Mouse (Mus musculus): ENCODE results near the gene Gm1043.

The Gm1043 gene

DNA sequence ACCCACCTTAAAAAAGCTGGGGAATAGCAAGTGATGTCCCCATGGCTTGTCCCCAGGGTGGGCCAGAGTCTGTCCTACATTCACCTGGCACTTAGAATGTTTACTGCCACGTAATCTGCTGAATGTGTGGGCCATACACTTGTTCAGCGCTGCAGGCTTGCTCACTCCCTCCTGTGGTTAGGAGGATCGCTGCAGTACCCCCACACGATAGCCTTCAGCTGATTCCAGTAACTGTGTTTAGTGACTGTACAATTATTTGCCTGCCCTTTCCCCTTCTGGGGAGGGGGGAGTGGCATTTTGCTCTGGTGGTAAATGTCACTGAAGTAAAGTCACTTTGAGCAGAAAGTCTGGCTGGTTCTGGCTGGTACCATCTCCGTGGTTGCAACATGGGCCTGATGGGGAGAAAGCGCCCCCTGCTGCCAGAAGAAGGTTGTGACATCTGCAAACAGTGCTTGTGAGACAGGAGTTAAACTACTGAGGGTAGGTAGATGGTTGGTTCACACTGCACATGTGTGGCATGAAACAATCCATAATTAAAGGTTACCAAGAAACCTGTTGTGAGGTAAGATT, 24.2 kb downstream of the Gm1043 start:
- DNase-seq (ENCODE audit: low spot score): peak; percentile 21

DNA sequence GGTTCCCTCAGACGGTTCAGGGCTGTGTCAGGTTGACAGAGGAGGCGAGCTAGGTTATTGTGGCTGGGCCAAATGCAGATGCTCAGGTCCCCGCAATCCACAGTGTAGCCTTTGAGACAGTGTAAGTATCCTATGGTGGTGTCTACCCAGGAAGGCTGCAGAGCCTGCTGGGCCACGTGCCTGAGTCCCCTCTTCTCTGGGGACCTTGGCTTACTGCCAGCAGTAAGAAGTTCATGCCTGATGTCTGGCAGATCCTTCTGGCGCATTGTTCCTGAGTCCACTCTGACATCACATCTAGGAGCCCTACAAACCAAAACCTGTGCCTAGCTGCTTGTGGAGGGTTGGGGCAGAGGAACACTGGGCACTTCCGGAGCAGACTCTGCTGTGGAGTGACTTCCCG, 27.2 kb downstream of the Gm1043 start:
- DNase-seq (ENCODE audit: low spot score): no peak

DNA sequence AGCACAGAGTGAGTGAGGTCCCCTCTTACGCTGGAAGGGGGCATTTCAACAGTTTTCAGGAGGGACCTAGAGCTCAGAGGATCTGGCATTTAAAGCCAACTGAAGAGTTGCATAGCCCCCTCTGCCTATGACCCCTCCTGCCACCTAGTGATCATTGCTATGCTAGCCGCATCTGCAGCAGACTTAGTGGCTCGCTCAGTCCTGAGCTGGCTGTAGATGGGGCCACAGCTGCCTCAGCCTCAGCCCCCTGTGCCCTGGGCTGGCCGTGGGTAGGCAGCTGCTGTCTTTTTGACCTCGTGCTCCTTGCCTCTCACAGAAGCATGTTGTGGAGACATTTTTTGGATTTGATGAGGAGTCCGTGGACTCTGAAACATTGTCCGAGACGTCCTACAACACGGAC, 32.0 kb downstream of the Gm1043 start:
- DNase-seq (ENCODE audit: low spot score): no peak

DNA sequence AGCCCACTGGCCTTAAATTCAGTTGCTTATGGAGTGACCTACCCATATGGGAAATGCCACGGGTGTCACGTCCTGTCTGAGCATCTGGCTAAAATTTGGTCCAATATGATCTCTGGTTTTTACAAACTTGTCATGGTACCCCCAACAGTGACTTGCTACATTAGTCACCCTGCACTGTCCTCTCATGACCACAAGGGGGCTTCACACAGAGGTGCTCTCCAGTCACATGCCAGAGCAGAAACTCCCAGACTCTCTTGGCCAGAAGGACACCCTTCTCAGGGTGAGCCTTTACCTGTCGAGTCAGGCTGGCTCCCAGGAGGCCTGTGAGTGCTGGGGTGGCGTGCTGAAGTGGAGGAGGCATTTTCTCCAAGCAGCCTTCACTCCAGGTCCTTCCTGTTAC, 33.1 kb downstream of the Gm1043 start:
- peak; percentile 6 for DNase-seq (ENCODE audit: low spot score)

DNA sequence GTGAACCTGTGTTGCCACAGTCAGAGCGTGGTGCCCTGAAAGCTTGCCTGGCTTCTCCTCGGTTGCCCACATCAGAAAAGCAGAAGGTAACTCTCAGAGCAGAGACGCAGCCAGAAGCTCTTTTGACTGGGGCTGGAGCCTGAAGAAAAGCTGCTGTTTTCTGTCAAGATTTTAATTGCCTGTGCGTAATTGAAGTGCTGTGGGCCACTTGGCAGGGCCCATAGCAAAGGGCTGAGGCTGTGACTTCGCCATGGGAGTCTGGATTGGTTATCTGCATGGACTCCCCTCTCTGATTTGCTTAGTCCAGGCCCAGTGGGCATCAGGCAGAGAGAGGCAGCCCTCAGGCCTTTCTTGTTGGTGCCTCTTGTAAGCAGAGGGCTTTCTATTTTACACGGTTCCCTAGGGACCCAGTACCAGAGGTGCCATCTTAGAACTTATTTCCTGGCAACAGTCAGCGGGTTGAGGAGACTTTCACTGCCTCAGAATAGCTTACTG, 36.1 kb downstream of the Gm1043 start:
- no peak for DNase-seq (ENCODE audit: low spot score)

DNA sequence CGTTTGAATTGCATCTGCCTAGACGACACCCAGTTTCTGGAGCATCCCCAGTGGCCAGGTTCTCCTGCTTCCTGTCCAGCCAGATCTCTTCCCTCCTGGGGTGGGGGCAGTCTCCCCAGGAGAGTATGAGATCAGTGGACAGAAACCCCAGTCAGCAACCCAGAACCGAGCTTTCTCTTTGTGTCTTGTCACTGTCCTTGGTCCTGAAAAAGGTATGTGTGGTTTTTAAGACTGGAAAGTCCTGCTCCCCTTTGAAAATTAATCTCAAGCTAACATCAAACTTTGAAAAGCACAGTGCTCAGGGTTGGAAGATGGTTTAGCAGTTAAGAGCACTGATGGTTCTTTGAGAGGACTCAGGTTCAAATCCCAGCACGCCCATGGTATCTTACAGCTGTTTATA, 46.7 kb downstream of the Gm1043 start:
- DNase-seq (ENCODE audit: low spot score): no peak

DNA sequence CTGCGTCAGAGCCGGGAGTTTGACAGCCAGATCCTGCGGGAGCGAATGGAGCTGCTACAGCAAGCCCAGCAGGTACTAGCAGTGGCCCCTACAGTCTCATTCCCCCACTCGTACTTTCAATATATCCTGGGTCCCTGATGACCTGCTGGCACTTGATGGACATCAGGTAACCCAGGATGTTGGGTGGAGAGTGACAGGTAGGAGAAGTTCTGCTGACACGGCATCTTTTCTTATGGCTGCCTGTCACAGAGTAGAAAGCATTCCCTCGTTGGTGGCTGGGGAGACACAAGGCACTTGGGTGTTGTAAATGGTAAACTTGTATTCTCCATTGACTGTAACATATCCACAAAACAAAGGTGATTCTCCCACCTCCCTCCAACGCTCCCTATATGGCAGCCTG, 56.6 kb downstream of the Gm1043 start:
- no peak for DNase-seq (ENCODE audit: low spot score)

DNA sequence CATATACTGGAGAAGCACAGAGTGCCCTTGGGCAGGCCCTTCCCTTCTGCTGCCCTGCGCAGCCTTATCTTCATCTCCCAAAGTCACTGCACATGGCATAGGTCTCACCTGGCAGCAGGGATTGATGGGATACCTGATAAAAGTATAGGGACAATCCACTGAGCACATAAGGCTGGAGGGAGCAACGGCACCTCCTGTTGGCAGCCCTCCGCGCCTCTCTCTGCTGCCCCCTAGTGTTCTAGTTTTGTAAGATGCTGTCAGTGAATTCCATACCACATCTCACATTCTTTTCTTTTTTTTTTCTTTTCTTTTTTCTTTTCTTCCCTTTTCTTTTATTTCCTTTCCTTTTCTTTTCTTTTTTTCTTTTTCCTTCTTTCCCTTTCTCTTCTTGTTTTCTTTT, 62.4 kb downstream of the Gm1043 start:
- peak; percentile 14 for DNase-seq (ENCODE audit: low spot score)

DNA sequence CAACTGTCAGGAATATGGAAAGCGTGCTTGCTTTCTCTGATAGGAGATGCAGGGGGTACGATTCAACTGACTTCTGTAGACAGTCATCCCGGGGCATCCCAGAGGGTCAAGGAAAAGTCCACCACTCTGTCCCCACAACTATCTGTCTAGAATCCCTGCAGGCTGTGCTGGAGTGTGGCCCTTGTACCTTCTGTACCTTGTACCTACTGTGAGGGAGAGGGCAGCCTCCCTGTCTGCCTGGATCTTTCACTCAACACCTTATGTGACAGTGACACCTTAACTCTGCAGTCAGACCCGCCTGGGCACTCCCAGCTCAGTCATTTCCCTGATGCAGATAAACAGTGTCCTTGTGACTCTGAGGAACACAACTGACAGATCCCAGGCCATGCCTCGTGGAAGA, 65.5 kb downstream of the Gm1043 start:
- DNase-seq (ENCODE audit: low spot score): no peak

DNA sequence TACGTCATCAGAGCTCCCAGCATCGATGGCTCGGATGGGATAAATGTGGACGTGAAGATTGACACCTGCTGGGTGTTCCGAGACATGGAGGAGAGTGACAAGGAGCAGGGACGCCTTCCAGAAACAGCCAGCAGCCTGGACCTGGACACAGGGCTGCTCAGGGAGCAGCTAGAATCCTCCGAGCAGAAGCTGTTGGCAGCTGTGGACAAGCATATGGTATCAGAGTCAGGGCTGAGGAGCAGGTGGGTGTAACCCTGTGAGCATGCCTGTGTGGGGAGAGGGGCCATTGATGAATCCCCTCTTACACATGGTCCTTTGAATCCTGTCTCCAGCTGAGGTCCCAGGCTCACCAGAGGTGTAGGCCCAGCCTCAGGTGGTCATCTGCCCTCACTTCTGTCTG, 69.3 kb downstream of the Gm1043 start:
- DNase-seq (ENCODE audit: low spot score): no peak

DNA sequence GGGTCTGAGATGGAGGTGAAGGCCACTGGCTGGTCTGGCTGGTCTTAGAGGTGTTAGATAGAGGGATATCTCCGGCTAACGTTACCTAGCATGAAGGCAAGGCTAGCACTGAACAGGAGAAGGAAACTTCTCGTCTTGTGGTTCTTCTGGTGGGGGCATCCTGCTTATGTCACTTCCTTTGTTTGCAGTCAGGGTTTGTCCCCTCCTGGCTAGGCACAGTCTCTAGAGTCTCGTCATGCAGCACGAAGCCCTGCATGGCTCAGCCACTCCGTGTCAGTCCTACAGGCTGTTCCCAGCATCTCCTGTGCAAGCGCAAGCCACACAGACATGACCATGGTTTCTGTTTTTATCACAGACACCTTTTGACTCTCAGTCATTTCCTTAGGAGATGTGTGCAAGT, 73.2 kb downstream of the Gm1043 start:
- DNase-seq (ENCODE audit: low spot score): no peak

DNA sequence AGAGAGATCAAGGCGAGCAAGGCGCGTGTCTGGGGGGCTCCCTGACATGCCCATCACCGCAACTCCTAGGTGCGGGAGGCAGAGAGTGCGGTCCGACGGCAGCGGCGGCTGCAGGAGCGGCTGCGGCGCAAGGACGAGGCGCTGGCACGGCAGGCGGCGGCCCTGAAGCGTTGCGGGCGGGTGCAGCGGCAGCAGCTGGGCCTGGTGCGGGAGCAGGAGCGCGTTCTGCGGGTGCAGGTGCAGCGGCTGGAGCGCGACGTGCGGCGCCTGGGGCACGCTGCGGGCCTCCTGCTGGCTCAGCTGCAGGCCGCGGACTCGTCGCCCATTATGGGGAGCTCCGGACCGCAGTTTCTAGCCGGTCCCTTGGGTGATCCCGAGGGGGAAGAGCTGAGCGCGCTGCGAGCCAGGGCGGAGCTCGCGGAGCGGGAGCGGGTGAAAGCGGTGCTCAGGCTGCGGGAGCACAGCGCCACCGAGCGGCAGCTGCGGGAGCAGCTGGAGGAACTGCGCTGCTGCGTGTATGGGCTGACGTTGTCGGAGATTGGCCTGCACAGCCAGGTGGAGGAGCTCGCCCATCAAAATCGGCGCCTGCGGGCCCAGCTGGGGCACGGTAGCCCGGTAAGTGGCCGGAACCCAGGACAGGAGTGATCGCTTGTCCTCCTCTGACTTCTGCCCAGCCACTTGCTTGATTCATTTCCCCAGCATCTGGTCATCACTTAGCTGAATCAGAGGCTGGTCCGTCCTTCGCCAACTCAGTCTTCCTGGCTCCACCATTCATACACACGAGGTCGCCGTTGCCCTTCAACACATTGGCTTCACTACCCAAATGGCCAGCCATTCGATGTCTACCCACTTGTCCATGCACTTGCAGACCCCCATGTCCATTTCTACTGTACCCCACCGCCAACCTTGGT, 78.0 kb downstream of the Gm1043 start:
- DNase-seq (ENCODE audit: low spot score): no peak

DNA sequence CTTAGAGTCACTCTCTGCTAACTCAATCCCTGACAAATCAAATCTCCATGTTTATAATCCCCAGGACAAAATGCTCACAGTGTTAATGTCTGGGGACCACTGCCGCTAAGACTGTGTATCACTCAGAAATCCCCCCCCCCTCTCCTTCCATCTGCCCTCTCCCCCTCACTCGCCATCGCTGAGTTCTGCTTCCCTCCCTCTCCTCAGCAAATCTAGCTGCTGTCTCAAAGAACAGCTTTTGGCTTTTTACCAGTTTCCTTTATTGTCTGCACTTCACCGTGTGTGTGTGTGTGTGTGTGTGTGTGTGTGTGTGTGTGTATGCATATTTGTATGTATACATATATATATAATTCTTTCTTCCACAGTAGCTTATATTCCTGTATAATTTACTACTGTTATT, 91.3 kb downstream of the Gm1043 start:
- DNase-seq (ENCODE audit: low spot score): no peak

DNA sequence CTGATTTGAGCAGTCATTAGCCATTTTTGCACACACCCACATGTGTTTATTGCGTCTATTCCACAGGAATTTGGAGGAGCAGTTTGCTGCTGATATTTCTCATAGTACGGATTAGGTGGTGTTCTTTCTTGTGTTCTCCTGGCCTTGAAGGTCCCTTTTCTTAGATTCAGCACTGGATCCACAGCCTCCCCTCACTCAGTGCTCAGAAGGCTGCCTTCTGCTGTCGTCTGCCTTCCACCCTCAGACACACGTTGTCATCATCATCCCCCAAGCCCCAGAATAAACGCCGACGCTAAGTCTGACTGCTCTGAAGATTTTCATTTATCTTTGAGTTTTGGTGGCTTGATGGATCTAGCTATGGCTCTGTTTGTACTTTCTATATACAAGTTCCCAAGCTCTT, 91.9 kb downstream of the Gm1043 start:
- DNase-seq (ENCODE audit: low spot score): no peak

DNA sequence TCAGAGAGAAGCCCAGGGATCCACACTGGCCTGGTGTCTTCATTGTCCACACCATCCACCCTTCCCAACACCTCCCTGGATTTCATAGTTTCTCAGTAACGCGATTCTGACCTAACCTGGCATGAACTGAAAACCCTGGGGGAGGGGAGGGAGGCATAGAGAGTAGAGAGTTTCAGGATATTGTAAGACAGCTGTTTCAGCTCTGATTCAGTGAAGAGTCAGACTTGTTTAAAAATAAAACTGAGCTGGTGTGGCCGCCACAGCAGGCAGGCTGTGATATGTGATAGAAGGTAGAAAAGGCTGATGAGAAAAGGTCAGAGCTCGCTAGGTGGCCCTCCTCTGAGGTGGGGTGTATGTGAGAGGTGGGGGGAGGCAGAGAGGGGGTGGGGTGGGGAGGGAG, 93.6 kb downstream of the Gm1043 start:
- no peak for DNase-seq (ENCODE audit: low spot score)

DNA sequence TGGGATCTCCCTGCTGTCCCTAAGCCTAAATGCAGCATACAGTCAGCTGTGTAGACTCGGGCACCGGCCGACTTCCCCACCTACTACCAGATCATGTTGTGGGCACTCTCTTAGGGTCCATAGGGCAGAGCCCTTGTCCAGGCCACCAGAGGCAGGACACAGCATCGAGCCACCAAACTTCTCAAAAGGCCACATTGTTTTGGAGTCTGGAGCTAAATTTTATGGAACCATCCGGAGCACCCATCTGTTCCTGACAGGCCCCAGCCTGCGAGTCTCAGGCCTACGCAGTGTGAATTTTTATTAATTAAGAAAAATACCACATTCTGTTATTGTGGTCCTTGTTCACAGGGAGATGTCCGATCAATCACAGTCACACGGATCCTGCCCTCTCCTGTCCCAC, 94.7 kb downstream of the Gm1043 start:
- no peak for DNase-seq (ENCODE audit: low spot score)

DNA sequence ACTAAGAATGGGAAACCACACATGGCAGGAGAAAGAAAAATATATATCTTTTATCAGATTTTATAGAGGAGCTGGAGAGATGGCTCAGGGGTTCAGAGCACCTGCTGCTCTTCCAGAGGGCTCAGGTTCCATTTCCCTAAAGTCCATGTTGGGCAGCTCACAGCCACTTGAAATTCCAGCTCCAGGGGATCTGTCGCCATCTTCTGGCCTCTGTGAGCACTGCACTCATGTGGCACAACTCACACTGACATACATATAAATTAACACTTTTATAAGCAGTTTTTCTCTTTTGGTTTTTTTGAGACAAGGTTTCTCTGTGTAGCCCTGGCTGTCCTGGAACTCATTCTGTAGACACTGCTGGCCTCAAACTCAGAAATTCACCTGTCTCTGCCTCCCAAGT, 95.5 kb downstream of the Gm1043 start:
- DNase-seq (ENCODE audit: low spot score): no peak

DNA sequence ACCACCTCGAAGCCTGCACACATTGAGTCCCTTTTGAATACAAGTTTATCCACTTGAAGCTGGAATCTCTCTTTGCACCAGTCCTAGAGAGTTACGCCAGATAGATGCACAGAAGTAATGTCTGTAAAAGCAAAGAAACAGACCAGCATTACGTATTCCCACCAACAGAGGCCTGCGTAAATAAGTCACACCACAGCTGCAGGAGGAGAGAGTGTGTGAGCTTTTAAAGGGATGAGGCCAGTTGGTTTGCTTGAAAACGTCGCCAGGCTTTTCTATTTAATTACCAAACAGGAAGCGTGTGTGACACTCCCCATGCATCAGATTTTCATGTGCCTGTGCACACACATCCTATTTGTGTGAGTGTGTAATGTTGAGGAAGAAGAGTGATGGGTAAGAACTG, 99.4 kb downstream of the Gm1043 start:
- DNase-seq (ENCODE audit: low spot score): no peak

DNA sequence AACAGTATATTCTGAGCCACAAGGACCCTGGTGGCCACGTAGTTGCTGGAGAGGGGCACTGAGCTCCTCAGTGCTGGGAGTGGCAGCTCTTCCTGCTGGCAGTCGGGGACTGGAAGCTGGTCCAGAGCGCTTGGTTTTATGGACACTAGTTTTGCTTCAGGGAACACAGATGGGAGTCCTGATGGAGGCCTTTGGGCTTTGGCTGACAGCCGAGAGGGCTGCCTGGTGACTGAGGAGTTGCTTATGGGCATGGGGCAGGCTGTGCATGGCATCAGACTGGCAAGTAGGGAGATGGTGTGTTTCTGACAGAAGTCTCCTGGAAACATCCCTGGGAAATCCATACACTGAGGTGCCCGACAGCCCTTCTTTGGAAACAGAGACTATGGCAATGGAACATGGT, 105.2 kb downstream of the Gm1043 start:
- DNase-seq (ENCODE audit: low spot score): no peak

DNA sequence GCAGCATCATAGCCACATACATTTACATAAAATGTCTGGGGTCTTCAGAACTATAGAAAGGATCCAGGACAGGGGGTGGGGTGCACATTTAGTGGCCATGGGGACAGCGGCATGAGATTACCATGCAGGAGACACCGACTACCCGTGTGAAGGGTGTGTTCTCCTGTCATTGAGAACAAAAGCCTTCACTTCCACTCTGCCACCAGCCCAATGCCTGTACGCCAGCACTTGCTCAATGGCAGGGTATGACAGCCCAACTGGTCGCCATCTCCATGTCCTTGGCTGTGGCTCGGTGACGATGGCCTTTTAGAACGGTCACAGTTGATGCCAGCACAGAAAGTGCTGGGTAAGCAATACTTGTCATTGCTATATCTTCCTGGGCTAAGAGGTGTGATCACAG, 111.0 kb downstream of the Gm1043 start:
- no peak for DNase-seq (ENCODE audit: low spot score)

DNA sequence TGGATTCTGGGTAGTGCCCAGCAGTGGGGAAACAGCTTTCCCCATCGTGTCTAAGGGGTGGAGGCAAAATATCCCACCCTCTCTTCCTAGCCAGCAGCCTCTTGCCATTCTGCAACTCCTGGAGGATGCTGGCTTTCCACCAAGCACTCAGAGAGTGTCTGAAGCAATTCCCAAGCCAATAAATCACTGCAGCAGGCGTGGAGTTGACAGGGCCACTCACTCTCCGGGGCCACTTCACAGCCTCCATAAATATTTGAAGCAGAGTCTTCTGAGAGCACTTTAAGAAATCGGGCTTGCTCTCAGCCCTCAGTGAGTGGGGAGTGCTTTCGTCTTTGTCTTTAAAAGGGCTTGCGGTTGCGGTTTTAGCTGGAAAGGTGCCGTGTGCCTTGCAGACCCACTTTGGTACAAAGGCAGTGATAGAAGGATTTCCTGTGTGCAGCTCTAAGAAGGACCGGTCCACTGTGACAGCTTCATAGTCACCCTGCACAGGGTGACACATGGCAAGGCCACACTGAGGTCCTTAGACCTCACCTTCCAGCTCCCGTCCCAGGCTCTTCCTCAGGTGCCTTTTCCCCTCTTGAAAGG, 111.6 kb downstream of the Gm1043 start:
- DNase-seq (ENCODE audit: low spot score): no peak

DNA sequence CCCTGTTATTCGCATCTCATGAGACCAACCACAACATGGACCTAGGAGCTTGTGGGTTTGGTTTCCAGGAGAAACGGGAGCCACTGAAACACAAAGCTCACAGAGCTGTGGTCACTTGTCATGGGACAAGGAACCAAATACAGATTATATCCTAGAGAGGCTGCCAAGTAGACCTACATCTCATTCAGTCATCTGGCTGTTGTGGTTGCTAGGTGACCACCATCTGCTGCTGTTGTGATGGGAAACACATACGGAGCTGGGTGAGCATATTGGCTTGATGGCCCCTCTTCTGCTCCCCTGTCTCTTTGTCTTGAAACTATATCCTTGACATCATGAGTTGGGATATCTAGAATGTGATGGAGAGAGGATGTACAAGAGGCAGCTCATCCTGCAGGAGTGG, 112.3 kb downstream of the Gm1043 start:
- DNase-seq (ENCODE audit: low spot score): no peak

DNA sequence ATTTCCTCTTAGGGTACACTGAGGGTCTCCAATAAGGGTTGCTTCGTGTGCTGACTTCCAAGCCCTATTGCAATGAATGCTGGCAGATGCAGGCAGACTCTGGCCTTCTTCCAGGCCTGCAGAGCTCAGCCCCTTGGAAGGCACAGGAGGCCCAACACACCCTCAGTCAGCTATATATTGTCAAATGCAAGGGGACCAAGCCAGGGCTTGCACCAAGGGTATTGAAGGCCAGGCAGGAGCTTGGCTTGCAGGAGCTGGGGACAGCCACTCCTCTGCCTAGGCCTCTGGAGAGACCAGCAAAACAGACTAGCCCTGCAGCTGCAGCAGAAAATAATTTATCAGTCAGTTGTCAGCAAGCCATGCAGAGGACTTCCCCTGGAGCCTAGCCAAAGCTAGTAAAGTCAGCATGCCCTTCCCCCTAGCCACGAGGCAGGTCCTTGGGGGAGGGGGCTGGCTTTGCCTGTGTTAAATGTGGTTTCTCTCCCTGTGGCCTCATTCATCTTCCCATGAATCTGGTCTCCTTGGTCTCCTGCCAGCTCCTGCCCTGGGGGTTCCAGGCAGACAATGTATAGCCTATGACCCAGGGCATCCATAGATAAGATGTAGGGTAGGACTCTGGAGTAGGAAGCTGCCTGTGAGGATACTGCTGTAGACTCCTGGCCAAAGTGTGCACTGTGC, 113.0 kb downstream of the Gm1043 start:
- DNase-seq (ENCODE audit: low spot score): no peak
